Mouse (Mus musculus) stomach, postnatal 0 days (tissue): ENCODE measurements at regions not wholly inside any gene's neighbourhood (a gene's known extent, or its start where the extent isn't known, plus 50 kb on each side); places are given as distances from the start of the nearest gene placed in this dataset.

Source experiments
- ATAC-seq: fragments of 200-750 bp; cut with Nextera tagmentation; 2 replicates; pipeline ENCODE4 v1.8.0; 2017; ENCODE audit not compliant: low FRiP score, low TSS enrichment
- DNase-seq: peaks from one replicate; pipeline ENCODE4 v3.0.0-alpha.2; 2016; ENCODE audit warnings: low spot score
- H3K27ac ChIP-seq: fragments of 300-500 bp; sonication (generic); replicated peaks from 2 replicates; pipeline ENCODE4 v1.5.1; 2014; ENCODE audit warnings: mild to moderate bottlenecking, control low read depth
- H3K27me3 ChIP-seq: fragments of 300-500 bp; sonication (generic); 2 replicates; pipeline ENCODE4 v1.6.1; 2014; ENCODE audit warnings: low read length; ENCODE audit not compliant: control insufficient read depth, insufficient read depth
- H3K36me3 ChIP-seq: fragments of 300-500 bp; sonication (generic); 2 replicates; pipeline ENCODE4 v1.6.1; 2014; ENCODE audit warnings: low read length, mixed read lengths; ENCODE audit not compliant: control insufficient read depth, insufficient read depth
- H3K4me1 ChIP-seq: fragments of 300-500 bp; sonication (generic); replicated peaks from 2 replicates; pipeline ENCODE4 v1.6.1; 2014; ENCODE audit warnings: antibody characterized with exemption; ENCODE audit not compliant: control insufficient read depth, insufficient read depth
- H3K4me2 ChIP-seq: fragments of 300-500 bp; sonication (generic); replicated peaks from 2 replicates; pipeline ENCODE4 v1.6.1; 2014; ENCODE audit warnings: low read depth, mild to moderate bottlenecking, control low read depth, moderate library complexity
- H3K4me3 ChIP-seq: fragments of 300-500 bp; sonication (generic); 2 replicates; pipeline ENCODE4 v1.5.1; 2014; ENCODE audit warnings: low read depth, low read length, control low read depth
- H3K9ac ChIP-seq: fragments of 300-500 bp; sonication (generic); 2 replicates; pipeline ENCODE4 v1.6.1; 2014; ENCODE audit warnings: mild to moderate bottlenecking, low read length, control low read depth, mixed read lengths
- H3K9me3 ChIP-seq: fragments of 300-500 bp; sonication (generic); 2 replicates; pipeline ENCODE4 v1.6.1; 2016; ENCODE audit warnings: low read length; ENCODE audit not compliant: control insufficient read depth
- CTCF ChIP-seq: IDR thresholded peaks from 2 replicates; pipeline ENCODE4 v1.5.1; 2016; ENCODE audit warnings: antibody characterized with exemption, low read depth, mild to moderate bottlenecking, moderate library complexity
- EP300 ChIP-seq: optimal IDR thresholded peaks from 2 replicates; pipeline ENCODE3; 2016; ENCODE audit warnings: antibody characterized with exemption
- WGBS: fragments of 180-500 bp; shearing (Covaris S2); extraction: QIAGEN DNeasy Blood & Tissue Kit; methylation state at CpG from one replicate; pipeline ENCODE4 v1.1.7; 2014; 5-methylcytosine and 5-hydroxymethylcytosine counted together

DNA sequence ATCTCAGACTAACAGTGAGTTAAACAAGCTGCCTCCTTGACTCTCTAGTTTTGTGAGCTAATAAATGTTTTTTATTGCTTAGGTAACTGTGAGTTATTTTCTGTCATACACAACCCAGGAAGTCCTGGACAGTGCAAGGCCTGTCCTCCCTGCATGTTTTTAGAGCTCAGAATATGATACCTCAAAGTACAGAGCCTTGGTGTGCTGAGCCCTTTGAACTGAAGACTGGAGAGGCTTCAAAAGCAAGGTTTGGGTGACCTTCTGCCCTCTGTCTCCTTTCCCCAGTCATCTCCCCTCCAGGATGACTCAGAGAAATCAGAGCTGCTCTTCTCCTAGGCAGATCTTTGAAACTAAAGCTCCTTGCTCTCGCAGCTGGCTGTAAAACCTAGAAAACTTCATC is 336.0 kb upstream of the Xrcc4 start:
- no peak for ATAC-seq

DNA sequence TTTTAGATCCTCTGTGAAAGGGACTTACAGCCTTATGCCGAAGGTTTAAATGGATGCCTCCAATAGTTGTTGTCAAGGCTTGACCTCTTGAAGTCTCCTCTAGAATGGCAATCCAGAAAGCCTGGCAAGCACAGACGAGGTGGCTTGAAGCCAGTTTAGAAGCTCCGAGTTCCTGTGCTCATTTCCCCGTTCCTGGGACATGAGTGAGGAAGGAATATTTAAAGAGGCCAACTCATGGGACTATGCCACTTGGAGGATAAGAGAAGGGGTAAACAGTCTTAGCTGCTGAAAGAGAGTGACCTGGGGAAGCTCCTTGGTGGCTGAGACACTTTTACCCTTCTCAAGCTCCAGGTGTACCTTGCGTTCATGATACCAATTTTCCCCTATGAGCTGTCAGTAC is 335.1 kb upstream of the Xrcc4 start:
- no peaks in the 10 kb centered on the region for H3K9me3 ChIP-seq
- TF ChIP-seq EP300, result no peak
- no peak for TF ChIP-seq CTCF
- no peaks in the 10 kb centered on the region for H3K27me3 ChIP-seq
- ATAC-seq (no peak), DNase-seq (no peak)
- WGBS, result 60% methylated on average over 5 of the region's 5 CpGs
- no peak overlapping the region for H3K4me2 ChIP-seq
- no peak overlapping the region for H3K27ac ChIP-seq
- H3K36me3 ChIP-seq, result no peaks in the 10 kb centered on the region
- no peak overlapping the region for H3K9ac ChIP-seq
- no peak overlapping the region for H3K4me3 ChIP-seq
- no peaks in the 10 kb centered on the region for H3K4me1 ChIP-seq

More for the DNA sequence above, 336.0 kb upstream of the Xrcc4 start:
- no peaks in the 10 kb centered on the region for H3K27me3 ChIP-seq
- no peak overlapping the region for H3K27ac ChIP-seq
- no peaks in the 10 kb centered on the region for H3K4me1 ChIP-seq
- no peak overlapping the region for H3K4me2 ChIP-seq
- DNase-seq, result no peak
- H3K36me3 ChIP-seq, result no peaks in the 10 kb centered on the region
- TF ChIP-seq EP300 (no peak), CTCF (no peak)
- 74% methylated on average over 1 of the region's 1 CpGs for WGBS
- no peak overlapping the region for H3K4me3 ChIP-seq
- no peak overlapping the region for H3K9ac ChIP-seq
- 0 out of 2 replicates have a peak, but pooled peaks cover 2% of the 10 kb centered on the region for H3K9me3 ChIP-seq

GRCm38 (mm10) chr13:90420966-90421365 is 331.6 kb upstream of the Xrcc4 start:
- DNase-seq, result no peak
- Histone ChIP-seq H3K4me3 (no peak overlapping the region), H3K4me2 (no peak overlapping the region), H3K36me3 (no peaks in the 10 kb centered on the region), H3K4me1 (no peaks in the 10 kb centered on the region), H3K9me3 (no peaks in the 10 kb centered on the region), H3K27ac (no peak overlapping the region), H3K27me3 (no peaks in the 10 kb centered on the region), H3K9ac (no peak overlapping the region)
- 46% methylated on average over 4 of the region's 4 CpGs for WGBS
- TF ChIP-seq CTCF, result no peak
- TF ChIP-seq EP300, result no peak
- ATAC-seq, result no peak

- H3K36me3 ChIP-seq, result no peaks in the 10 kb centered on the region
- DNase-seq (no peak), ATAC-seq (no peak)
- no peak overlapping the region for H3K9ac ChIP-seq
- H3K27me3 ChIP-seq, result no peaks in the 10 kb centered on the region
- no peak overlapping the region for H3K27ac ChIP-seq
- 86% methylated on average over 4 of the region's 4 CpGs for WGBS
- H3K9me3 ChIP-seq, result no peaks in the 10 kb centered on the region
- H3K4me2 ChIP-seq, result no peak overlapping the region
- no peak overlapping the region for H3K4me3 ChIP-seq
- no peak for TF ChIP-seq EP300
- no peak for TF ChIP-seq CTCF
- H3K4me1 ChIP-seq, result no peaks in the 10 kb centered on the region
Observed at GRCm38 (mm10) chr13:90404392-90404791, 315.0 kb upstream of the Xrcc4 start.

DNA sequence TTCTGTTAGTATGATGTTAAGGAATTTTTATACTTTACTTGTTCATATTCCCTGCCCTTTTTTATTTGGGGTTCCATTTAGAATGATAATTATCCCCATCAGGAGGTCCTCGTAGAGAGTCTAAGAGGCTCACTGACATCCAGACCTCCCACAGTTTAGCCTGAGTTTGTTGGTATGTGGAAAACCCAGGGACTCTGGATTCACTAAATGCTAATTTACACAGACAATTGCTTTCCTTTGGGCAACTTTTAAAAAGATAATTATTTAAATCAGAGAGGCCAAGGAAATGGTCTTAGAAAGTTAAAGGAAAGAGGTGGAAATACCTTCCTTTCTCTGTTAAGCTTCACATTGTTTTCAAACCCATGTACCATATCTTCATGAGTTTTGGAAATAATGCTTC is 312.7 kb upstream of the Xrcc4 start:
- no peaks in the 10 kb centered on the region for H3K36me3 ChIP-seq
- no peak overlapping the region for H3K27ac ChIP-seq
- H3K9ac ChIP-seq, result no peak overlapping the region
- no peak for TF ChIP-seq EP300
- no peak for TF ChIP-seq CTCF
- WGBS, result 72% methylated on average over 1 of the region's 1 CpGs
- no peak for ATAC-seq
- no peaks in the 10 kb centered on the region for H3K4me1 ChIP-seq
- H3K4me2 ChIP-seq, result no peak overlapping the region
- no peaks in the 10 kb centered on the region for H3K27me3 ChIP-seq
- no peaks in the 10 kb centered on the region for H3K9me3 ChIP-seq
- no peak overlapping the region for H3K4me3 ChIP-seq
- no peak for DNase-seq

- Histone ChIP-seq H3K27me3 (no peaks in the 10 kb centered on the region), H3K9me3 (no peaks in the 10 kb centered on the region), H3K27ac (no peak overlapping the region), H3K4me1 (no peaks in the 10 kb centered on the region), H3K9ac (no peak overlapping the region), H3K4me3 (no peak overlapping the region), H3K4me2 (no peak overlapping the region), H3K36me3 (no peaks in the 10 kb centered on the region)
- WGBS, result 93% methylated on average over 1 of the region's 1 CpGs
- ATAC-seq (no peak), DNase-seq (no peak)
- TF ChIP-seq EP300 (no peak), CTCF (no peak)
Observed at GRCm38 (mm10) chr13:90401496-90401895, 312.1 kb upstream of the Xrcc4 start.
